Mouse (Mus musculus) C2C12 (cell line): ENCODE results near the gene Ddx56. TPM values are rescaled to one million over a fixed set of nuclear protein-coding genes. Genes with fewer than 3 reads are reported as not detected.

Source experiments
- H3K27me3 ChIP-seq: one replicate; pipeline ENCODE4 v1.6.1; 2011; ENCODE audit not compliant: control insufficient read depth, insufficient read depth, insufficient read length
- H3K36me3 ChIP-seq: one replicate; pipeline ENCODE4 v1.6.1; 2011; ENCODE audit not compliant: control insufficient read depth, insufficient read depth
- H3K4me3 ChIP-seq: one replicate; pipeline ENCODE4 v1.5.1; 2011; ENCODE audit warnings: mild to moderate bottlenecking, control low read depth; ENCODE audit not compliant: poor library complexity, insufficient read depth, severe bottlenecking
- H3K79me2 ChIP-seq: one replicate; pipeline ENCODE4 v1.6.1; 2011; ENCODE audit not compliant: control insufficient read depth, insufficient read depth
- H3K79me3 ChIP-seq: one replicate; pipeline ENCODE4 v1.6.1; 2011; ENCODE audit warnings: low read depth, control low read depth
- H3ac ChIP-seq: one replicate; pipeline ENCODE3; 2011; ENCODE audit warnings: low read depth; ENCODE audit not compliant: control insufficient read depth, insufficient read length
- CEBPB ChIP-seq: IDR thresholded peaks from one replicate; pipeline ENCODE4 v1.6.1; 2011; ENCODE audit warnings: low read depth, mild to moderate bottlenecking, control low read depth, moderate library complexity
- CTCF ChIP-seq: IDR thresholded peaks from one replicate; pipeline ENCODE4 v1.5.1; 2011; ENCODE audit not compliant: control insufficient read depth, insufficient read depth, insufficient read length
- FOSL1 ChIP-seq: IDR thresholded peaks from one replicate; pipeline ENCODE4 v1.8.0; 2011; ENCODE audit warnings: mild to moderate bottlenecking, low read length; ENCODE audit not compliant: poor library complexity, insufficient read depth, severe bottlenecking
- MAX ChIP-seq: IDR thresholded peaks from one replicate; pipeline ENCODE4 v1.6.1; 2011; ENCODE audit warnings: mild to moderate bottlenecking, control low read depth
- MYOD1 ChIP-seq: IDR thresholded peaks from one replicate; pipeline ENCODE4 v1.6.1; 2011; ENCODE audit warnings: low read depth; ENCODE audit not compliant: control insufficient read depth, insufficient read length
- MYOG ChIP-seq: IDR thresholded peaks from one replicate; pipeline ENCODE4 v1.6.1; 2011; ENCODE audit not compliant: control insufficient read depth, insufficient read length; ENCODE audit errors: extremely low read depth
- USF1 ChIP-seq: IDR thresholded peaks from one replicate; pipeline ENCODE4 v1.6.1; 2011; ENCODE audit warnings: low read depth, mild to moderate bottlenecking, control low read depth, moderate library complexity
- polyA plus RNA-seq: library from polyadenylated mRNA; unstranded; fragments of >200 nt; fragmentation: generic; extraction: Trizol; gene quantifications from one replicate; pipeline ENCODE4 v1.2.1, GENCODE M21; 2012; ENCODE audit warnings: missing spikeins

The Ddx56 gene
- polyA plus RNA-seq, 1 experiment, result 77.3 TPM

- TF ChIP-seq MYOG (no peak), USF1 (no peak), CTCF (no peak), FOSL1 (no peak), MAX (no peak), CEBPB (no peak), MYOD1 (no peak)
- H3K4me3 ChIP-seq, result no peak overlapping the region
- peaks cover 9% of the 10 kb centered on the region for H3K79me3 ChIP-seq
- H3ac ChIP-seq, result no peak overlapping the region
- H3K27me3 ChIP-seq, result no peaks in the 10 kb centered on the region
- H3K79me2 ChIP-seq, result peaks cover 69% of the 10 kb centered on the region
- H3K36me3 ChIP-seq, result peaks cover 82% of the 10 kb centered on the region
Observed at GRCm38 (mm10) chr11:6302793-6303192, 35.2 kb upstream of the Ddx56 start.

- no peaks in the 10 kb centered on the region for H3K27me3 ChIP-seq
- H3K79me3 ChIP-seq, result peaks cover 35% of the 10 kb centered on the region
- TF ChIP-seq MAX, result no peak
- no peak for TF ChIP-seq CEBPB
- TF ChIP-seq MYOD1, result no peak
- no peak for TF ChIP-seq USF1
- peaks cover 86% of the 10 kb centered on the region for H3K79me2 ChIP-seq
- H3K36me3 ChIP-seq, result peaks cover 77% of the 10 kb centered on the region
- H3ac ChIP-seq, result no peak overlapping the region
- no peak overlapping the region for H3K4me3 ChIP-seq
Observed at GRCm38 (mm10) chr11:6299435-6299834, 31.9 kb upstream of the Ddx56 start.

- H3K79me3 ChIP-seq, result peaks cover 58% of the 10 kb centered on the region
- peaks cover 90% of the 10 kb centered on the region for H3K79me2 ChIP-seq
- no peaks in the 10 kb centered on the region for H3K27me3 ChIP-seq
- TF ChIP-seq FOSL1 (no peak), MAX (no peak)
- H3K4me3 ChIP-seq, result no peak overlapping the region
- no peak overlapping the region for H3ac ChIP-seq
- H3K36me3 ChIP-seq, result peaks cover 49% of the 10 kb centered on the region
Observed at GRCm38 (mm10) chr11:6296077-6296476, 28.5 kb upstream of the Ddx56 start.

- no peak overlapping the region for H3ac ChIP-seq
- TF ChIP-seq MYOG (no peak), CEBPB (no peak), MAX (no peak), MYOD1 (no peak), CTCF (no peak), FOSL1 (no peak), USF1 (no peak)
- H3K4me3 ChIP-seq, result no peak overlapping the region
- H3K79me2 ChIP-seq, result peaks cover 78% of the 10 kb centered on the region
- peaks cover 35% of the 10 kb centered on the region for H3K36me3 ChIP-seq
- peaks cover 58% of the 10 kb centered on the region for H3K79me3 ChIP-seq
- H3K27me3 ChIP-seq, result no peaks in the 10 kb centered on the region
Observed at GRCm38 (mm10) chr11:6294632-6295031, 27.1 kb upstream of the Ddx56 start.

GRCm38 (mm10) chr11:6293601-6294000 is 26.0 kb upstream of the Ddx56 start:
- Histone ChIP-seq H3K79me3 (peaks cover 55% of the 10 kb centered on the region), H3K79me2 (peaks cover 67% of the 10 kb centered on the region), H3ac (no peak overlapping the region), H3K36me3 (peaks cover 24% of the 10 kb centered on the region), H3K27me3 (no peaks in the 10 kb centered on the region), H3K4me3 (no peak overlapping the region)
- no peak for TF ChIP-seq USF1
- no peak for TF ChIP-seq FOSL1
- no peak for TF ChIP-seq CEBPB
- TF ChIP-seq MAX, result no peak
- no peak for TF ChIP-seq MYOG
- TF ChIP-seq CTCF, result no peak
- no peak for TF ChIP-seq MYOD1

- no peaks in the 10 kb centered on the region for H3K27me3 ChIP-seq
- H3K36me3 ChIP-seq, result peaks cover 18% of the 10 kb centered on the region
- peaks cover 61% of the 10 kb centered on the region for H3K79me2 ChIP-seq
- TF ChIP-seq CTCF (no peak), MYOD1 (no peak), MAX (no peak), MYOG (no peak), FOSL1 (no peak), CEBPB (no peak), USF1 (no peak)
- no peak overlapping the region for H3ac ChIP-seq
- H3K79me3 ChIP-seq, result peaks cover 54% of the 10 kb centered on the region
- no peak overlapping the region for H3K4me3 ChIP-seq
Observed at GRCm38 (mm10) chr11:6292988-6293349, 25.4 kb upstream of the Ddx56 start.
